Mouse (Mus musculus): ENCODE data around the gene Gm45062.
"Not testable (repeated sequence)": the region's sequence is repeated elsewhere in the genome, so short reads cannot be mapped to it uniquely, and the experiment has no call there.

Gene Gm45062

GRCm38 (mm10) chr6:8316201-8316600 lies 57.0 kb downstream of the Gm45062 start:
- no peak for DNase-seq (ENCODE audit: low spot score)

GRCm38 (mm10) chr6:8319591-8319990 lies 60.3 kb downstream of the Gm45062 start:
- no peak for DNase-seq (ENCODE audit: low spot score)

DNA sequence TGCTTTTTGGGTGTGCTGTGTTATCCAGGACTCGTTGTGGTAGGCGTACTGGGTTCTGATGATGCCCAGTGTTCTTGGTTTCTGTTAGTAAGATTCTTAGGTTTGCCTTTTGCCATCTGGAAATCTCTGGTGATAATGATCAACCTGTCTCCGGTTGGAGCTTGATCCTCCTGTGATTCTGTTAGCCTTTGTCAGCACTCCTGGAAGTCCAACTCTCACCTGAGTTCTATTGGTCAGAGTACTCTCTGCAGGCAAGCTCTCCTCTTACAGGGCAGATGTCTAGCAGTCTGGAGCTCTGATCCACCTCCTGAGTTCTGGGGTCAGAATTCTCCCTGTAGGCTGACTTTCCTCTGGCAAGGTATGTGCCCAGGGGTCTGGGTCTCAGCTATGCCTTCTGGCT lies 72.2 kb downstream of the Gm45062 start:
- DNase-seq (ENCODE audit: low spot score), result not testable (repeated sequence)

- no peak for DNase-seq (ENCODE audit: low spot score)
Observed at GRCm38 (mm10) chr6:8333380-8333779, 74.1 kb downstream of the Gm45062 start.

- DNase-seq (ENCODE audit: low spot score), result no peak
Observed at GRCm38 (mm10) chr6:8336487-8337390, 77.5 kb downstream of the Gm45062 start.

DNA sequence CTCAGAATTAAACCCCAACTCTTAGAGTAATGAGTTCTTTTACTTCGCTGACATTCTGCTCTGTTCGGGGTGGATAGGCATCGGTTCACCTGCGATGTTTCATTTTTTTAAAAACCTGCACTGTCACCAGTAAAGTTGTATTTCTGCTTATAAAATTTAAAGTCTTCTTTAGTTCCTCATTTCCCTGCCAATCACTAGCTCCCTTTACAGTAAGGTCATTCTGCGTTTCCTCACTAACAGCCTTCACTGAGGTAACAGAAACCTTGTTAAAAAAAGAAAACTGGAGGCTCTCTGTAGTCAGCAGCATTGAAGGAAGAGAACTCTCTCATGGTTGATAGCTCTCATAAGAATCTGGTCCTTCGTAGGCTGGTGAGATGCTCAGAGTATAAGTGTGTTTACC lies 80.2 kb downstream of the Gm45062 start:
- no peak for DNase-seq (ENCODE audit: low spot score)

DNA sequence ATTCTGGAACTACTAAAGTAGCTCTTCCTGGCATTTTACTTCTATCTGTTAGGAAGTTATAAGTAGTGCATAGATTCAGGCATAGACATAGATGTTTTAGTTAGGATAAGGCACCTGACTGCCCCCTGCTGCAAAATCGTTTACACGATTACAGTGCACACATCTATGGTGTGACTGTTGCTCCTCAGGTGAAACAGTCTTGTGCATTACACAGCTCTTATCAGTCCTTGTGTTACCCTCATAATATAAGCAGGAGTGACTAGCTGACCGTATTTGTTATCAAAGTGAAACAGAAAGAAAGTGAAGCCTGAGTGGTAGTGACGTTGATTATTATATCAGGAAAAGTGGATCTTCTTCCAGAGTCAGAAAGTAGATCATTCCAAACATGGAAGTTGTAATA lies 84.0 kb downstream of the Gm45062 start:
- DNase-seq (ENCODE audit: low spot score), result no peak

DNA sequence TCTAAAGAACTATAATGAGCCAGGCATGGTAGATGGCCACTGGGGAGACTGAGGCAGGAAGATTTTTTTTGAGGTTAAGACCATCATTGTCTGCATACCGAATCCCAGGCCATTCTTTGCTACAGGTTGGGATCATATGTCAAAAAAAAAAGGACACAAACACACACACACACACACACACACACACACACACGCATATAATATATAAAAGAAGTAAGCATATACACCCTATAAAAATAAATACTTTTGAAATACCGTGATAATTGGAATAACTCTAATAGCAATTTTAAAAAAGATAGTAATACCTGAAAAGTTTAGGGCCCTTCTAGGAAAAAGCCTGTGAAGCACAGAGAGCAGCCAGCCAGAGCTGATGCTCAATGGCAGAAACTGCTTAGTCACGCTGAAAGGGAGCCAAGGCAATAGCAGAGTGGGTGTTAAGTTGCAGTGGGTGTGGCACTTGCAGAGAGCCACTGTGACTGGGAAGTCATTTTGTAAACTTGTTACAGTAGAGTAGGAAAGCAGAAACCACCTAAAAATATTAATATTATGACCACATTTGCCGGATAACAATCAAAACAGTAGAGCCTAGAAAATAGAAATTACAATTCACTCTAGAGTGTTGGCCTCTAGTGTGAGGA lies 86.1 kb downstream of the Gm45062 start:
- peak; percentile 8 for DNase-seq (ENCODE audit: low spot score)

DNA sequence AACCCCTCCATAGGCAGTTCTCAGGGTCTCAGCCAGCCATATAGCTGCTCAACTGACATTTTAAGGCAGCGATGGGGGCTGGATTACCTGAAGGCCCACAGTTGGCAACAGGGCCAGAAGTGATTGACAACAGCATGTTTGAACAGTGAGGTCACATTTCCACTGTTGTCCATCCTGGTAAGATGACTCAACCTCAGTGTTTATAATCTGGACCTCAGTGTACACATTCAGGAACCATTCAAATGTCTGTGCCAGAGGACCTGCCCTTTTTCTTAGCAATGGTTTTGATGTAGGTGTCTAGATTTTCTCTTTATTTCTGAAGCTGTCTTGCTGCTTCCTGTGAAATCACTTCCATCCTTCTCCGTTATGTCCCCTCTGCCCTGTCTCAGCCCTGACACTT lies 87.9 kb downstream of the Gm45062 start:
- no peak for DNase-seq (ENCODE audit: low spot score)

- no peak for DNase-seq (ENCODE audit: low spot score)
Observed at GRCm38 (mm10) chr6:8348344-8348743, 89.1 kb downstream of the Gm45062 start.

- DNase-seq (ENCODE audit: low spot score), result no peak
Observed at GRCm38 (mm10) chr6:8349060-8349670, 89.9 kb downstream of the Gm45062 start.

DNA sequence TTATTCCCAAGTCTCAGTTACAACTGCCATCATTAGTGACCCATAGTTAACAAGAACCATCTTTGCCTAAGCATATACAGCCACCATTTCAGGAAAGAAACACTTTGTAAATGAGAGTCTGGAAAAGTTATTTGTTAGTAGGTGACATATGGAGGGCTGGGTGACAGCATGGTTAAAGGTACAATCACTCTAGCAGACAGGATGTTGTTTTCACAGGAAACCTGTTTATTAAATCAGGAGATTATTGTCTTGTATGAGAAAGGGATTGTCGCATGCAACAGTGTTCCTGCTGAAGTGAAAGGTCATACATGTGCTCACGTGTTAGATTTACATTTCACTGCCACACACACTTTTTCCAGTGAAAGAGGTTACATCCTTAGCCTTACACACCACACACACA lies 92.3 kb downstream of the Gm45062 start:
- DNase-seq (ENCODE audit: low spot score), result no peak

DNA sequence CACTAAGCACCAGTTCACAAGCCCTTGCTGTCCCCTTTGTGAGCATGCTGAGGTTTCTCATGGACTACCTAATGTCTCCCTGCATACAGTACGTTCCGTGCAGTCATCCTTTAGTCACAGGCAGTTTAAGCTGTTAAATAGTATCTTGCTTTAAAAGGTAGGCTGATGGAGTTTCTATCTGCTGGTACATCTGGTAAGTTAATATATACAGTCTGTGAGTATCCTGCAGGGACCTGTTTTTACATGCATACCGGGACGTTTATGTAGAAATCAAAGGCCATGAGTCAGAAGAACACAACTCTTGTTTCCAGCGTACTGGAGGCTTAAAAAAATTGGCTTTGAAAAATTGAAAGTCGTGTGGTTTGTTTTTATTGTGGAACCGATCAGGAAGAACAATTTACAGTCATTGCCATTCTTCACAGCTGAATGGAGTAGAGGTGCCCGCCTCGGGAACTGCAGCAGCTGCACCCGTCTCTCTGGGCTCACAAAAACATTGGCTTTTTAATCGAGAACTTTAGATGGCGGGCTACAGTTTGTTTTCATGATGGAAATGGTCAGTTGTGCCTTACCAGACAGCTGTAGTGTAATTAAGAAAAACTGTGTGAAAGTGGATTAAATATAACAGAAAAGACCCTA lies 93.4 kb downstream of the Gm45062 start:
- DNase-seq (ENCODE audit: low spot score), result no peak

DNA sequence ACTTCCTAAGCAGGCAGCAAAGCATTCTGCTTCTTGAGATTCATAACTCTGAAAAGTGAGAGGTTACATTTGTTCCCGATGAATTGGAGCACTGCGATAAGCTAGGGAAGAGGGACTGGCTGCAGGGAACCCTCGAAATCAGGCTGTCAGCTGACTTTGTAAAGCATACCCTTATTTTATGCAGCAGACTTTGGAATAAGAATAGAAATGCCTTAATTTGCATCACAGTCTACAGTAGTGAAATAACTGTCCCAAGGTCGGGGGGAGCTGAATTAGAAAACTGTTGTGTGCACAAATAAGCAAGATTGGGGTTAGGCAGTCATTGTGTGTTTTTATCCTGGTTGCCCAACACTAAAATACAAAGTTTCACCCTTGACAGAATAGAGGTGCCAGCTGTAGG lies 94.2 kb downstream of the Gm45062 start:
- no peak for DNase-seq (ENCODE audit: low spot score)

- no peak for DNase-seq (ENCODE audit: low spot score)
Observed at GRCm38 (mm10) chr6:8354846-8355245, 95.6 kb downstream of the Gm45062 start.

DNA sequence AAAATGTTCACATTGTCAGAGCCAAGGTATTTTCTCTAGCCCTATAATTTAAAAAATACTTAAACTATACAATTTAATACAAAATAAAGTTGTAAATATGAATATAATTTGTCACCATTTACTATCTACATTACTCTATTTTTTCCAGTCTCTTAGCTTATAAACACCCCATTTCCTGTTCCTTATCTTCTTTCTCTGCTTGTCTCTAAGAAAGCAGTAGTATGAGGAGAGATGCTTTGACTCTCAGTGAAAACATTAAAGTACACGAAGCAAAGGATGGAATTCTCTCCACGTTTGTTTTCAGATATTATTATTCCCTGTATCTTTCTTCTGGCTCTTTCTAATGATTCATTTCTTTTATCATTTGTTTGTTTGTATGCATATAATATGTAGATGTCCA lies 99.0 kb downstream of the Gm45062 start:
- no peak for DNase-seq (ENCODE audit: low spot score)

DNA sequence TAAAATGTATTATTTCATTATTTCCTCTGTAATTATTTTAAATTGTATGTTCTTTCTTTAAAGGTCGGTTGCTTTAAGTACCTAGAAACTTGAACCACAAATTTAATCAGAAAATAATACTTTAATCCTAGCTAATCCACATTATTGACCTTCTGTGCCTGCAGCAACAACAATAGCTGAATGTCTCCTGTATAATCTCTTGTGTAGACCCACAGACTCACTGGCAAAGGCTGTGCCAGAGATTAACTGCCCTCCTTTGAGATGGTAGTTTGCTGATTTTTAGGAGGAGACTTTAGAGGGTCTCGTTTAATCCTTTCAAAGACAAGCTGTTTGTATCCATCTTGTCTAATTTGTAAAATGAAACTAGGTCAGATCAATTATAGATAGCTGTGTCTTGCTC lies 99.5 kb downstream of the Gm45062 start:
- no peak for DNase-seq (ENCODE audit: low spot score)

DNA sequence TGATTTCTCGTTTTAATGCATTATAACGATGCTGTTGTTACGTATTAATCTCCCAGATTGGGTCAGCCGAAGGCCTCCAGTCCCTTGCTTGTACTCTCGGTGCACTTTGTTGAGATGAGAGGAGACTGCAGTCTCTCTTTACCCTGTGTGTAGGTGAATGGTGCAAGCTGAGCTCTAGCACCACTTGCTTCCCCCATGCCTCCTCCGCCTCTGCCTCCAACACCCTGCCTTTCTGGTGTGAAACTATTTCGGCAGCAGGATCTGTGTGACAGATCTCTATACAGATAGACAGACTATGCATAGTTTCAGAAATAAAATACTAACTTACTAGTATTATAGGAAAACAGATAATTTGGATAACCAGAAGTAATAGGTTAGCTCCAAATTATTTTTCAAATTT lies 101.6 kb downstream of the Gm45062 start:
- DNase-seq (ENCODE audit: low spot score), result no peak

- no peak for DNase-seq (ENCODE audit: low spot score)
Observed at GRCm38 (mm10) chr6:8364033-8364756, 104.9 kb downstream of the Gm45062 start.

- DNase-seq (ENCODE audit: low spot score), result no peak
Observed at GRCm38 (mm10) chr6:8364757-8365150, 105.5 kb downstream of the Gm45062 start.

DNA sequence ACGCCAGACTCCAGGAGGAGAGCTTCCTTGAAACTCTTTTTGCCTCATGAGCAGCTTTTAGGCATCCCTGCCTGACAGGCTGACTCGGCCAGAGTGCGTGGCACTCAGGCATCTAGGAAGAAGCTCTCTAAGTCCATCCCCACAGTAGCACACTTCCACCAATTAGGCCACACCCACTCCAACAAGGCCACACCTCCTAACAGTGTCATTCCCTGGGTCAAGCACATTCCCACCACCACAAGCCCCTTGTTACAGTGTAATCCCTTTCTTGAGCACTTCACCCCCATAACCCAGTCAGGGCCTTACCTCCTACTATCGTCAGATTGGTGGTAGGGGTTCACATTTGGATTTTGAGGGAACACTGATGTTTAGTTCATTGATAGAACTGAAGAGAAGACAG lies 108.4 kb downstream of the Gm45062 start:
- DNase-seq (ENCODE audit: low spot score), result no peak
